Mouse (Mus musculus) kidney, adult 11 months (tissue): ENCODE measurements around the gene Tgm2.

Experiments used
- DNase-seq: peaks from one replicate; pipeline ENCODE4 v3.0.0; 2022

Tgm2 gene

GRCm38 (mm10) chr2:158106947-158107587 lies 39.2 kb downstream of the Tgm2 start:
- peak; percentile 73 for DNase-seq

- DNase-seq = no peak
Observed at GRCm38 (mm10) chr2:158105605-158106004, 40.6 kb downstream of the Tgm2 start.

- DNase-seq = peak; percentile 47
Observed at GRCm38 (mm10) chr2:158104966-158105365, 41.3 kb downstream of the Tgm2 start.

- DNase-seq = no peak
Observed at GRCm38 (mm10) chr2:158101768-158102167, 44.5 kb downstream of the Tgm2 start.

GRCm38 (mm10) chr2:158099537-158099936 lies 46.7 kb downstream of the Tgm2 start:
- DNase-seq = no peak

- no peak for DNase-seq
Observed at GRCm38 (mm10) chr2:158098730-158099129, 47.5 kb downstream of the Tgm2 start.

- DNase-seq = no peak
Observed at GRCm38 (mm10) chr2:158097071-158097470, 49.2 kb downstream of the Tgm2 start.

- no peak for DNase-seq
Observed at GRCm38 (mm10) chr2:158094846-158095245, 51.4 kb downstream of the Tgm2 start.

GRCm38 (mm10) chr2:158094300-158094699 lies 51.9 kb downstream of the Tgm2 start:
- no peak for DNase-seq

GRCm38 (mm10) chr2:158093345-158093744 lies 52.9 kb downstream of the Tgm2 start:
- no peak for DNase-seq

GRCm38 (mm10) chr2:158090096-158090495 lies 56.1 kb downstream of the Tgm2 start:
- no peak for DNase-seq

- no peak for DNase-seq
Observed at GRCm38 (mm10) chr2:158084486-158084885, 61.8 kb downstream of the Tgm2 start.

GRCm38 (mm10) chr2:158080622-158081241 lies 65.5 kb downstream of the Tgm2 start:
- DNase-seq = peak; percentile 50

- peak; percentile 37 for DNase-seq
Observed at GRCm38 (mm10) chr2:158079843-158080395, 66.3 kb downstream of the Tgm2 start.

- peak; percentile 81 for DNase-seq
Observed at GRCm38 (mm10) chr2:158078971-158079370, 67.3 kb downstream of the Tgm2 start.

- no peak for DNase-seq
Observed at GRCm38 (mm10) chr2:158077981-158078380, 68.3 kb downstream of the Tgm2 start.

- no peak for DNase-seq
Observed at GRCm38 (mm10) chr2:158076690-158077089, 69.5 kb downstream of the Tgm2 start.

GRCm38 (mm10) chr2:158074835-158075234 lies 71.4 kb downstream of the Tgm2 start:
- DNase-seq = no peak

- no peak for DNase-seq
Observed at GRCm38 (mm10) chr2:158071633-158071995, 74.6 kb downstream of the Tgm2 start.

GRCm38 (mm10) chr2:158070885-158071632 lies 75.2 kb downstream of the Tgm2 start:
- DNase-seq = peak; percentile 81

- DNase-seq = no peak
Observed at GRCm38 (mm10) chr2:158068444-158068971, 77.7 kb downstream of the Tgm2 start.

- no peak for DNase-seq
Observed at GRCm38 (mm10) chr2:158067260-158067824, 78.9 kb downstream of the Tgm2 start.

GRCm38 (mm10) chr2:158066456-158066855 lies 79.8 kb downstream of the Tgm2 start:
- DNase-seq = no peak
